In genomic region chr13:48131681-48132080, GRCm38 (mm10) we compare ENCODE assay signal across 10 mouse cellular contexts.
DNase-seq lines count a peak whose midpoint lies in the region; ATAC-seq and TF ChIP-seq lines count a peak whose summit lies in the region.
"Had no signal": no experiment of that assay in that cellular context is flagged by ENCODE, and none has a peak within 500 bp of the region (broad histone marks: within the 10 kb centered on the region; RNA-seq: fewer than 3 reads in every experiment).

No protein-coding gene starts in this region.

- no peak overlapping the region for H3K4me3 ChIP-seq in hindbrain, embryonic 15.5 days
- no peak overlapping the region for H3K4me3 ChIP-seq in limb, embryonic 14.5 days (replicated peaks; ENCODE audit: low read length)
- H3K4me3 ChIP-seq in intestine, embryonic 15.5 days (replicated peaks) = no peak overlapping the region
- H3K4me3 ChIP-seq in liver, postnatal 0 days (ENCODE audit: low read depth, low read length) = no peak overlapping the region

- peak overlapping the region; percentile 65 for H3K27ac ChIP-seq in hindbrain, embryonic 15.5 days (replicated peaks)
- H3K27ac ChIP-seq in limb, embryonic 14.5 days (replicated peaks; ENCODE audit: low read depth, low read length) = peak overlapping the region; percentile 13; the same call in 1 of the 2 replicates
- no peak overlapping the region for H3K27ac ChIP-seq in intestine, embryonic 15.5 days
- H3K27ac ChIP-seq in liver, postnatal 0 days (ENCODE audit: low read depth) = no peak overlapping the region
- H3K27ac ChIP-seq: heart, embryonic 15.5 days had no signal

- no peak for TF ChIP-seq EP300 in liver, postnatal 0 days (IDR thresholded peaks at IDR 0.05; ENCODE audit: low read depth)

- DNase-seq in 3T3-L1 (ENCODE audit: low read depth, low spot score) (peak; percentile 62), ZHBTc4 (ENCODE audit: low read depth, low spot score) (peak; percentile 26)
- DNase-seq in limb, embryonic 14.5 days (ENCODE audit: low spot score) = peak; percentile 3
- no peak for DNase-seq in testis, postnatal 14 days (ENCODE audit: low spot score)
- DNase-seq in liver, postnatal 0 days = no peak
- DNase-seq: adrenal gland, postnatal 25 days; cerebellum, postnatal 14 days had no signal

- H3K27me3 ChIP-seq in hindbrain, embryonic 15.5 days = 0 out of 2 replicates have a peak, but pooled peaks cover 5% of the 10 kb centered on the region
- H3K27me3 ChIP-seq in limb, embryonic 14.5 days (ENCODE audit: control insufficient read depth, insufficient read depth, low read length) = no peaks in the 10 kb centered on the region
- H3K27me3 ChIP-seq in intestine, embryonic 15.5 days (replicated peaks) = no peaks in the 10 kb centered on the region
- H3K27me3 ChIP-seq in liver, postnatal 0 days (ENCODE audit: insufficient read depth, low read length) = peaks cover 2% of the 10 kb centered on the region; the same call in 1 of the 2 replicates
- H3K27me3 ChIP-seq: heart, embryonic 15.5 days had no signal

- H3K36me3 ChIP-seq in hindbrain, embryonic 15.5 days = no peaks in the 10 kb centered on the region
- H3K36me3 ChIP-seq in limb, embryonic 14.5 days (ENCODE audit: control insufficient read depth, insufficient read depth, low read length) = no peaks in the 10 kb centered on the region
- H3K36me3 ChIP-seq in intestine, embryonic 15.5 days = no peaks in the 10 kb centered on the region
- no peaks in the 10 kb centered on the region for H3K36me3 ChIP-seq in liver, postnatal 0 days (replicated peaks; ENCODE audit: insufficient read depth, low read length)
- H3K36me3 ChIP-seq: heart, embryonic 15.5 days had no signal

- WGBS in hindbrain, embryonic 15.5 days = 18% methylated on average over 5 of the region's 5 CpGs
- WGBS in limb, embryonic 14.5 days = 28% methylated on average over 5 of the region's 5 CpGs
- WGBS in intestine, embryonic 15.5 days = 43% methylated on average over 5 of the region's 5 CpGs
- 50% methylated on average over 5 of the region's 5 CpGs for WGBS in liver, postnatal 0 days (ENCODE audit: insufficient replicate concordance)

- peaks cover 32% of the 10 kb centered on the region for H3K4me1 ChIP-seq in hindbrain, embryonic 15.5 days (replicated peaks)
- H3K4me1 ChIP-seq in limb, embryonic 14.5 days (ENCODE audit: control insufficient read depth, insufficient read depth, low read length) = peaks cover 21% of the 10 kb centered on the region
- H3K4me1 ChIP-seq in intestine, embryonic 15.5 days (replicated peaks) = peaks cover 3% of the 10 kb centered on the region; the same call in 1 of the 2 replicates
- H3K4me1 ChIP-seq in liver, postnatal 0 days (ENCODE audit: insufficient read depth) = no peaks in the 10 kb centered on the region

- no peak for TF ChIP-seq CTCF in liver, postnatal 0 days (IDR thresholded peaks at IDR 0.05; ENCODE audit: low read depth)

- no peak overlapping the region for H3K4me2 ChIP-seq in hindbrain, embryonic 15.5 days
- H3K4me2 ChIP-seq in limb, embryonic 14.5 days (replicated peaks; ENCODE audit: low read depth, low read length, severe bottlenecking) = no peak overlapping the region
- no peak overlapping the region for H3K4me2 ChIP-seq in intestine, embryonic 15.5 days (replicated peaks)
- H3K4me2 ChIP-seq in liver, postnatal 0 days (ENCODE audit: low read depth, low read length) = no peak overlapping the region

- TF ChIP-seq POLR2A in limb, embryonic 14.5 days (IDR thresholded peaks at IDR 0.05; ENCODE audit: borderline replicate concordance, extremely low read depth, insufficient read depth, insufficient read length) = no peak

- peak; percentile 19; the same call in 1 of the 2 replicates for ATAC-seq in hindbrain, embryonic 15.5 days (ENCODE audit: low FRiP score, low read depth)
- ATAC-seq in limb, embryonic 14.5 days (ENCODE audit: low FRiP score, low read depth) = no peak
- ATAC-seq in intestine, embryonic 15.5 days = no peak
- ATAC-seq in liver, postnatal 0 days = no peak

- no peak overlapping the region for H3K9ac ChIP-seq in hindbrain, embryonic 15.5 days
- H3K9ac ChIP-seq in limb, embryonic 14.5 days (ENCODE audit: low read depth, low read length, severe bottlenecking) = no peak overlapping the region
- no peak overlapping the region for H3K9ac ChIP-seq in intestine, embryonic 15.5 days
- H3K9ac ChIP-seq in liver, postnatal 0 days (replicated peaks) = no peak overlapping the region
- H3K9ac ChIP-seq: heart, embryonic 15.5 days had no signal

- H3K9me3 ChIP-seq in hindbrain, embryonic 15.5 days = no peaks in the 10 kb centered on the region
- H3K9me3 ChIP-seq in limb, embryonic 14.5 days (ENCODE audit: control insufficient read depth, low read length) = no peaks in the 10 kb centered on the region
- no peaks in the 10 kb centered on the region for H3K9me3 ChIP-seq in intestine, embryonic 15.5 days
- H3K9me3 ChIP-seq in liver, postnatal 0 days (ENCODE audit: low read length) = no peaks in the 10 kb centered on the region
- H3K9me3 ChIP-seq: heart, embryonic 15.5 days had no signal

Comparison
In these comparisons a context has a peak if more than half of its experiments do, and no peak if none do; other contexts are left out.
1. DNase-seq: peak in 3T3-L1 (single experiment), ZHBTc4 (single experiment) and limb, embryonic 14.5 days (single experiment); none in testis, postnatal 14 days (single experiment) and liver, postnatal 0 days (single experiment).
2. H3K27ac ChIP-seq: peak in hindbrain, embryonic 15.5 days (single experiment) and limb, embryonic 14.5 days (single experiment); none in intestine, embryonic 15.5 days (single experiment) and liver, postnatal 0 days (single experiment).